Mouse (Mus musculus) heart, adult 2 months (tissue): Measurements from ENCODE around the gene Acsl4.

ENCODE experiments used
- CTCF ChIP-seq: fragments of 200-600 bp; IDR thresholded peaks from 2 replicates; pipeline ENCODE4 v1.8.1; 2022; ENCODE audit warnings: antibody characterized with exemption, mild to moderate bottlenecking, moderate library complexity
- EP300 ChIP-seq: fragments of 200-500 bp; IDR thresholded peaks from 2 replicates; pipeline ENCODE4 v1.6.1; 2011; ENCODE audit warnings: low read depth, low read length, control low read depth; ENCODE audit not compliant: insufficient read depth
- POLR2A ChIP-seq: fragments of 200-500 bp; IDR thresholded peaks from 2 replicates; pipeline ENCODE4 v1.6.1; 2011; ENCODE audit warnings: mild to moderate bottlenecking, low read depth, low read length, control low read depth; ENCODE audit not compliant: insufficient read depth

DNA sequence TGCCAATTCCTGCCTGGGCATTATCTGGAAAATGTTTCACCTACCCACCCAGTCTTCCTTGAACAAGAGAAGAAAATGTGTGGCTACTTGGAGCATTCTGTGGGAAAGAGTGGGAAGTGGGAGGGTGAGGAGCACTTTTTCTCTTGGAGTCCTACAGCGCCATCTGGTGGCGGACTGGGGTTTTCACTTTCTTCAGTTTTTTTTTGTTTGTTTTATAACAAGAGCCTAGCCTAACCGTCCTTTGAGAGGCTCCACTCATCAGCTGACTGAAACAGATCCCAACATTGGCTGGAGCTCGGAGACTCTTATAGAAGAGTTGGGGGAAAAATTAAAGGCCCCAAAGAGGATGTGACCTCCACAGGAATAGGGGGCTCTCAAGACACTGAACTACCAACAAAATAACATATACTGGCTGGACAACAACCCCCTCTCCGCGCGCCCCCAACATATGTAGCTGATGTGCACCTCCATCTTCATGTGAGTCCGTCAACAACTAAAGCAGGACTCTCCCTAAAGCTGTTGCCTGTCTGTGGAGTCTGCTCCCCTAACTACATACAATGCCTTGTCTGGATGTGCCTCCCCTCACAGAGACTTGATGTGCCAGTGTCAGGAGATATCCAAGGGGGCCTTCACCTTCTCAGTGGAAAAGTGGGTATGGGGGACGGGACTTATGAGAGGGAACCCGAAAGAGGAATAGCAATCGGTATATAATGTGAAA, 75.9 kb downstream of the Acsl4 start:
- TF ChIP-seq CTCF (peak; percentile 80), POLR2A (no peak), EP300 (no peak)
